Mouse (Mus musculus) G1E (cell line): Measurements from ENCODE around the gene Cntnap1. TPM values are rescaled to one million over a fixed set of nuclear protein-coding genes. Genes with fewer than 3 reads are reported as not detected.

Experiments used
- ATAC-seq: 2 replicates; pipeline ENCODE4 v1.8.0; 2016; ENCODE audit warnings: mild to moderate bottlenecking; ENCODE audit not compliant: insufficient number of reproducible peaks, poor library complexity, low FRiP score, severe bottlenecking; ENCODE audit errors: extremely low read depth
- DNase-seq: peaks from one replicate; pipeline ENCODE4 v3.0.0; 2012; ENCODE audit warnings: low spot score
- H3K27me3 ChIP-seq: 2 replicates; pipeline ENCODE4 v1.6.1; 2012; ENCODE audit warnings: mild to moderate bottlenecking, low read length, inconsistent platforms; ENCODE audit not compliant: insufficient read depth
- H3K36me3 ChIP-seq: replicated peaks from 2 replicates; pipeline ENCODE3; 2012; ENCODE audit warnings: mild to moderate bottlenecking, inconsistent platforms
- H3K4me1 ChIP-seq: 2 replicates; pipeline ENCODE4 v1.6.1; 2012; ENCODE audit warnings: low read depth, low read length, inconsistent platforms, mixed read lengths; ENCODE audit not compliant: insufficient read depth
- H3K4me3 ChIP-seq: 2 replicates; pipeline ENCODE4 v1.5.1; 2012; ENCODE audit warnings: low read depth, mild to moderate bottlenecking, inconsistent platforms, low read length, moderate library complexity, mixed read lengths
- H3K9me3 ChIP-seq: replicated peaks from 2 replicates; pipeline ENCODE4 v1.6.1; 2012; ENCODE audit warnings: inconsistent platforms
- CTCF ChIP-seq: IDR thresholded peaks from 2 replicates; pipeline ENCODE4 v1.5.1; 2012; ENCODE audit warnings: low read depth, low read length, inconsistent platforms, mixed read lengths
- GATA1 ChIP-seq: IDR thresholded peaks from 2 replicates; pipeline ENCODE4 v1.6.1; 2012; ENCODE audit warnings: borderline replicate concordance, low read length, inconsistent platforms, mixed read lengths
- GATA2 ChIP-seq: IDR thresholded peaks from 2 replicates; pipeline ENCODE4 v1.6.1; 2012; ENCODE audit warnings: low read depth, low read length, inconsistent platforms, borderline replicate concordance
- POLR2AphosphoS5 ChIP-seq: IDR thresholded peaks from 2 replicates; pipeline ENCODE4 v1.6.1; 2012; ENCODE audit warnings: low read depth, low read length, inconsistent platforms; ENCODE audit not compliant: insufficient replicate concordance
- TAL1 ChIP-seq: conservative IDR thresholded peaks from 2 replicates; pipeline ENCODE4 v1.6.1; 2012; ENCODE audit warnings: low read depth, low read length, inconsistent platforms, mixed read lengths
- polyA plus RNA-seq: library from polyadenylated mRNA; stranded (reverse); fragments of >175 nt; gene quantifications from 2 replicates; pipeline ENCODE4 v1.2.3, GENCODE M21; 2012
- total RNA-seq, 2 experiments: library from RNA; stranded (forward) in 1 of 2; stranded (reverse) in 1 of 2; fragments of 200-1000 nt in 1 of 2; fragments of >200 nt in 1 of 2; fragmentation: Nextera tagmentation in 1 of 2; gene quantifications; 2 replicates each; pipeline ENCODE4 v1.2.3; 2014 to 2017

Gene Cntnap1
- total and polyA plus RNA-seq, 3 experiments = under 0.01 to 0.02 TPM; not detected in 1

DNA sequence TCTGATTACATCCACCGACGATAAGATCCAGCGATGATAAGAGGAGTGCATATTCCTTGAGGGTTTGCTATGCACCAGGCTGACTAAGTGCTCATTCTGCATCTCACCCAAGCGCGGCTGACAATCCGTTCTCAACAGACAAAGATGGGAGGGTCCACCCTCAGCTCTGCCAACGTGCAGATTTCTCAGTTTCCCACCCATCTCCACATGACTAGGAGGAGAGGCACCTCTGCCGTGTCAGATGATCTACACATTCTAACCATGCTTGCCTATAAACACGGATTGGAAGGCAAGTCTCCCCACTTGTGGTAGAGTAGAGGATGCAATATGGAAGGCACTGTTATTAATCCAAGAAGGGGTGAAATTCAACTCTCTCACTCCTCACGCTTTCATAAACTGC is 21.6 kb upstream of the Cntnap1 start:
- H3K27me3 ChIP-seq = peaks cover 25% of the 10 kb centered on the region
- no peaks in the 10 kb centered on the region for H3K9me3 ChIP-seq
- no peaks in the 10 kb centered on the region for H3K36me3 ChIP-seq
- H3K4me3 ChIP-seq = no peak overlapping the region
- ATAC-seq = no peak
- TF ChIP-seq GATA1 = no peak
- no peak for TF ChIP-seq CTCF
- no peak for TF ChIP-seq GATA2
- no peak for TF ChIP-seq TAL1
- no peak for TF ChIP-seq POLR2AphosphoS5
- peaks cover 8% of the 10 kb centered on the region; the same call in 1 of the 2 replicates for H3K4me1 ChIP-seq
- DNase-seq = no peak

DNA sequence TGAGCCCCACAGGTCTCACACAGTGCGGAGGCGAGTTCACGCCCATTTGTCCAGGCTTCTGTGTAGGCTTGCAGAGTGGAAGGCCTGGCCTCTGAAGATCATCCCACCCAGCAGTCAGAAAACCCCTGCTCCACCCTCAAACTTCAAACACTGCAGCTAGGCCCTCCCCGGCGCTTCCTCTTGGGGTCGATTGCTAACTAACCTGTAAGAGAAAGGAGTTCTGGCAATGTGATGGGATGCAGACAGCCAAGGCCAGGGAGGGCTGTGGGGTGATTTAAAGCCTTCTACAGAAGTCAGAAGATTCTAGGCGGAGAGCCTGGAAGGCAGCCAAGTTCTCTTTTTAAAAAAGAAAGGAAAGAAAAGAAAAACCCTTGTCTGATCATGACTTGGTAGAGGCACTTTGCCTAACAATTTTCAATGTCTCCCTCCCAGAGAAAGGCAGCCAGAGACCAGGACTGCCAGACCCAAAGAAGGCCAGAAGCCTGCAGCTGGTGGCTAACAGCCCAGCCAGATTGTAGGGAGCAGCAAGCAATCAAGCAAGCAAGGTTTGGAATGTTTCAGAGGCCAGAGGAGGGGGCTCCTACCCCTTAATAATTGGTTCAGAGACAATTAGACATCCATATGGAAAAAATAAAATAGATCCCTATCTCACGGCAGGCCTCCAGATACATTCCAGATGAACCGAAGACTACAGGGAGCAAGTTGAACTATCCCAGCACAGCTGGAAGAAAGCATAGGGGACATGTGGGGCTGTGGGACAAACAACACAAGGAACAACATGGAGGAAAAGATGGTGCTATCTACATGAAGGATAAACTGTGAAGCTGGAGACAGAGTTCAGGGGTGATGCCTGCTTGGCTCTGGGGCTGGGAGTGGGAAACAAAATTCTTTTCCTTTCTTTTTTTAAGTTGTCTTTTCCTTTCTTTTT is 20.9 kb upstream of the Cntnap1 start:
- Histone ChIP-seq H3K36me3 (no peaks in the 10 kb centered on the region), H3K4me1 (peaks cover 8% of the 10 kb centered on the region; the same call in 1 of the 2 replicates), H3K27me3 (peaks cover 23% of the 10 kb centered on the region), H3K9me3 (no peaks in the 10 kb centered on the region), H3K4me3 (no peak overlapping the region)
- DNase-seq (no peak), ATAC-seq (no peak)
- TF ChIP-seq TAL1 (no peak), CTCF (no peak), POLR2AphosphoS5 (no peak), GATA1 (no peak), GATA2 (no peak)

DNA sequence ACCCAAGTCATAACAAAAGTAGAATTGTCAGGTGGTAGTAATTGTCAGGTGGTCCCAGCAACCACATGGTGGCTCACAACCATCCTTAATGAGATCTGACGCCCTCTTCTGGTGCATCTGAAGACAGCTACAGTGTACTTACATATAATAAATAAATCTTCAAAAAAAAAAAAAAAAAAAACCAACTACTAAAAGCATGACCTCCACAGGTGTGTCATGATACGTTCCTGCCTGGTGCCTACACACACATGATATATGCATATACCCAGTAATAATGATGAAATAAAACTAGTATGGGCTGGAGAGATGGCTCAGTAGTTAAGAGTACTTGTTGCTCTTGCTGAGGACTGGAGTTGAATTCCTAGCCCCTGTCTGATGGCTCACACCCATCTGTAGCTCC is 19.3 kb upstream of the Cntnap1 start:
- DNase-seq = no peak
- Histone ChIP-seq H3K4me1 (peaks cover 8% of the 10 kb centered on the region; the same call in 1 of the 2 replicates), H3K27me3 (peaks cover 29% of the 10 kb centered on the region), H3K9me3 (no peaks in the 10 kb centered on the region), H3K36me3 (no peaks in the 10 kb centered on the region), H3K4me3 (no peak overlapping the region)
- no peak for TF ChIP-seq GATA2
- TF ChIP-seq POLR2AphosphoS5 = no peak
- TF ChIP-seq GATA1 = no peak
- no peak for TF ChIP-seq CTCF
- TF ChIP-seq TAL1 = no peak
- no peak for ATAC-seq

DNA sequence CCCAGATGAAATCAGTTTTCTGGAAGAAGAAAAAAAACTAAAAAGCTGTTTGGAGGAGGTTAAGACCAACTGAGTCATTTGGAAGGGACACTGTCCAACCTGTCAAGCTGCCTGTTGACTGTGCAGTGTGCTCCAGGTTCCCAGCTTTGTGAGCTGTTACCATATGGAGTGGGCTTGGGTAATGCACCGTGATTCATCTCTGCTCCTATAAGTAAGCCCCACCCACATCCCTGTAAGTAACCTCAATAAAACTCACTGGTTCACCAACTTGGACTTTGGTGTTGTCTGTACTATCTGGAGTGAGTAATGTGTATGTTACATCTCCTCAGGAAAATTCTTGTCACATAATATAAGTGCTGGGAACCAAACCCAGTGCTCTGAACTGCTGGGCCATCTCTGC is 17.5 kb upstream of the Cntnap1 start:
- DNase-seq (no peak), ATAC-seq (no peak)
- Histone ChIP-seq H3K27me3 (peaks cover 36% of the 10 kb centered on the region), H3K4me1 (peaks cover 8% of the 10 kb centered on the region; the same call in 1 of the 2 replicates), H3K4me3 (no peak overlapping the region), H3K36me3 (no peaks in the 10 kb centered on the region), H3K9me3 (no peaks in the 10 kb centered on the region)
- TF ChIP-seq GATA1 = no peak
- no peak for TF ChIP-seq POLR2AphosphoS5
- TF ChIP-seq GATA2 = no peak
- TF ChIP-seq TAL1 = no peak
- no peak for TF ChIP-seq CTCF

DNA sequence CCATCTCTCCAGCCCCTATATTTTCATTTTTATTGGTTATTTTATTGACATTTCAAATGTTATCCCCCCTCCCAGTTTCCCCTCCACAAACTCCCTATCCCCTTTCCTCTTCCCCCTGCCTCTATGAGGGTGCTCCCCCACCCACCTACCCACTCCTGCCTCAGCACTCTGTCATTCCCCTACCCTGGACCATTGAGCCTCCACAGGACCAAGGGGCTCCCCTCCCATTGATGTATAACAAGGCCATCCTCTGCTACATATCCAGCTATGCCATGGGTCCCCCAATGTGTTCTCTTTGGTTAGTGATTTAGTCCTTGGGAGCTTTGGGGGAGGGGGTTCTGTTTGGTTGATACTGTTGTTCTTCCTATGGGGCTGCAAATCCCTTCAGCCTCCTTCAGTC is 15.7 kb upstream of the Cntnap1 start:
- no peaks in the 10 kb centered on the region for H3K4me1 ChIP-seq
- TF ChIP-seq CTCF (no peak), GATA1 (no peak), TAL1 (no peak), POLR2AphosphoS5 (no peak), GATA2 (no peak)
- DNase-seq (no peak), ATAC-seq (no peak)
- H3K4me3 ChIP-seq = no peak overlapping the region
- H3K36me3 ChIP-seq = no peaks in the 10 kb centered on the region
- no peaks in the 10 kb centered on the region for H3K9me3 ChIP-seq
- peaks cover 33% of the 10 kb centered on the region for H3K27me3 ChIP-seq

DNA sequence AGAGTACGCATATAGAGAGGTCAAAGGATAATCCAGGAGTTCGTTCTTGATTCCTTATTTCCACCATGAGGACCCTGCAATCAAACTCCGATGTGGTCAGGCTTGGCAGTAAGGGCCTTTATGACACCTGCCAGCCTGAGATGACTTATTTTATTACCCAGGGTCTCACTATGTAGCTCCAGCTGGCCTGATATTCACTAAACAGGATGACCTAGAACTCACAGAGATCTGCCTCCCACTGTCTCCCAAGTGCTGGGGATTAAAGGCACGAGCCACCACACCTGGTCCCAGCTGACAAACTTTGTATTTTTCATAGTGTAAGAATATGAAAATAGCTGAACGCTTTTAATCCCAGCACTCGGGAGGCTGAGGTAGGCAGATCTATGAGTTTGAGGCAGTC is 15.2 kb upstream of the Cntnap1 start:
- Histone ChIP-seq H3K36me3 (no peaks in the 10 kb centered on the region), H3K4me3 (no peak overlapping the region), H3K4me1 (no peaks in the 10 kb centered on the region), H3K27me3 (peaks cover 31% of the 10 kb centered on the region), H3K9me3 (no peaks in the 10 kb centered on the region)
- no peak for TF ChIP-seq TAL1
- no peak for TF ChIP-seq CTCF
- TF ChIP-seq GATA2 = no peak
- no peak for TF ChIP-seq POLR2AphosphoS5
- TF ChIP-seq GATA1 = no peak
- DNase-seq (no peak), ATAC-seq (no peak)
